Mouse (Mus musculus): ENCODE results near the gene Asic2. TPM values are rescaled to one million over a fixed set of nuclear protein-coding genes. Genes with fewer than 3 reads are reported as not detected.
A peak's percentile ranks its signal among the peaks of the same experiment; 100 is the strongest.
"Not testable (repeated sequence)": the region's sequence is repeated elsewhere in the genome, so short reads cannot be mapped to it uniquely, and the experiment has no call there.

The Asic2 gene
- polyA plus RNA-seq, 1 experiment from 2014 or later = 0.28 TPM

DNA sequence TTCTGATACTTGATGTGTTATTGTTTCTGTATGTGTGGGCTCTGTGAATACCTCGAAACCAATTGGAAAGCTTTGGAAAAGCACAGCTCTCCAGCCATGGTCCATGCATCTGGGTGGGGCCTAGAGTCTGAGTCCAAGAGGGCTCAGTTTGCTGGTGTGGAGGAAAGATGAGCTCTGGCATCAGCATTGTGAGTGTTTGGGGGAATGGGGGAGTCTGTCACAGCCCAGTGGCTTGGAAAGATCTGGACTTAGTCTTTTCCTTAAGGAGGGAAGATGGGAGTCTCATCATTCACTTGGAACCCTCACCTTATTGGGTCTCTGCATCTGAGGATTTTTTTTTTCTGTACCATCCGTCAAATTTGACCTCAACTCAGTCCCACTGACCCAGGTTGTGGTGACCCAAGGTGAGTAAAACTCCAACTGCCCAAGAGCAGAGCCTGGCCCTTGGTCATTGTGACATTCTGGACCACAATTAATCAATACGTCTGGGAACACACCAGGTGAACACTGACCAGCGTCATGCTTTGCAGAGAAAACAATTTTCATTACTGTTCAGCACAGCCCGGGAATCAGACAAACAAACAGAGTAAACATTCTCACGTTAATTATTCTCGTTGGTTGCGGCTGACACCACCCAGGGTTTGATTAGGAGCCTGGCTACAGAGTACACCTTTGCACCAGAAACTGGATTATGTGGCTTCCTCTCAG is 594.1 kb downstream of the Asic2 start:
- WGBS = 57% methylated on average over 8 of the region's 8 CpGs
- no peak for TF ChIP-seq CTCF (IDR thresholded peaks at IDR 0.05; ENCODE audit: low read depth)
- H3K4me3 ChIP-seq (ENCODE audit: low read depth, low read length) = no peak overlapping the region
- H3K27ac ChIP-seq (ENCODE audit: low read depth) = no peak overlapping the region
- ATAC-seq (ENCODE audit: insufficient read depth) (no peak), DNase-seq (no peak)
- H3K9ac ChIP-seq = no peak overlapping the region
- no peak overlapping the region for H3K4me2 ChIP-seq
- H3K27me3 ChIP-seq (ENCODE audit: insufficient read depth, low read length) = no peaks in the 10 kb centered on the region
- H3K36me3 ChIP-seq (ENCODE audit: insufficient read depth) = no peaks in the 10 kb centered on the region
- no peaks in the 10 kb centered on the region; the same call in 1 of the 2 replicates for H3K4me1 ChIP-seq (ENCODE audit: insufficient read depth)
- H3K9me3 ChIP-seq (ENCODE audit: low read depth, low read length) = no peaks in the 10 kb centered on the region; the same call in 1 of the 2 replicates

DNA sequence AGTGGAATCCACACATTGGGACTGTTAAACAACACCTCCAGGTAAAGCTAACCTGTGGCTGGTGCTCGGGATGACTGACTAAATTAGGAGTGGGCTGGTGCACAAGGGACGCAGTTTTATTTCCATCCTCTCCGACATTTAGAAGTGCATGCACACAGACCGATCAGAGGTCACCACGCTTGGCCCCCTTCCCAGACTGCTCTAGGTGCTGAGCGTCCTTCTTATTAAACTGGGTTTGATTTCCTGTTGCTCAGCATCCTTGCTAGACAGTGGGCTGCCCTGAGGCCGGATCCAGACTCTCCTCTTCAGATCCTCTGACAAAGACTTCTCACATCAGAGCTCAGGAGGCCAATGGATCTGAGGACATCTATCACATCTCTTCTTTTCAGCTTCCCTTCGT is 596.7 kb downstream of the Asic2 start:
- ATAC-seq (ENCODE audit: insufficient read depth) (no peak), DNase-seq (peak; percentile 69)
- Histone ChIP-seq H3K4me3 (ENCODE audit: low read depth, low read length) (no peak overlapping the region), H3K4me1 (ENCODE audit: insufficient read depth) (no peaks in the 10 kb centered on the region; the same call in 1 of the 2 replicates), H3K9ac (no peak overlapping the region), H3K4me2 (no peak overlapping the region), H3K27me3 (ENCODE audit: insufficient read depth, low read length) (no peaks in the 10 kb centered on the region), H3K9me3 (ENCODE audit: low read depth, low read length) (no peaks in the 10 kb centered on the region), H3K27ac (ENCODE audit: low read depth) (no peak overlapping the region), H3K36me3 (ENCODE audit: insufficient read depth) (no peaks in the 10 kb centered on the region)
- no peak for TF ChIP-seq CTCF (IDR thresholded peaks at IDR 0.05; ENCODE audit: low read depth)
- WGBS = 18% methylated on average over 8 of the region's 8 CpGs

DNA sequence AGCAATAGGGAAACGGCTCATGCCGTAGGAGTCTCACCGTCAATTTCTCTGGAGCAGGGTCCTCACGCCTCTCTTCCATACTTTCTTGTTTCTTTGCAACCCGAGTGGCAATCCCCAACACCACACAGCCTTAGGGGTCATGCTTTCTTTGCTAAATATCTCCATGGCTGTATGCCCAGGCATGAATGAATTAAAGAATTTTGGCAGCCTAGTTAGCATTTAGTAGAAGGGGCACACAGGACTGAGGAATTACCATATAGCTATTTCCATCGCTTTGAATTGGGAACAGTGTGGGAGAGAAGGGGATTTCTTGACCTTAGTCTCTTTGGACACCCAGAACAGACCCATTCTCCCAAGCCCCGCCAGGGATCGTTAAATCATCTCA is 597.8 kb downstream of the Asic2 start:
- DNase-seq (no peak), ATAC-seq (ENCODE audit: insufficient read depth) (no peak)
- WGBS = 65% methylated on average over 8 of the region's 8 CpGs
- H3K27ac ChIP-seq (ENCODE audit: low read depth) = no peak overlapping the region
- no peak overlapping the region for H3K9ac ChIP-seq
- no peak overlapping the region for H3K4me3 ChIP-seq (ENCODE audit: low read depth, low read length)
- no peak overlapping the region for H3K4me2 ChIP-seq
- TF ChIP-seq CTCF (IDR thresholded peaks at IDR 0.05; ENCODE audit: low read depth) = no peak
- no peaks in the 10 kb centered on the region for H3K36me3 ChIP-seq (ENCODE audit: insufficient read depth)
- H3K9me3 ChIP-seq (ENCODE audit: low read depth, low read length) = no peaks in the 10 kb centered on the region
- H3K4me1 ChIP-seq (ENCODE audit: insufficient read depth) = no peaks in the 10 kb centered on the region; the same call in 1 of the 2 replicates
- no peaks in the 10 kb centered on the region for H3K27me3 ChIP-seq (ENCODE audit: insufficient read depth, low read length)

DNA sequence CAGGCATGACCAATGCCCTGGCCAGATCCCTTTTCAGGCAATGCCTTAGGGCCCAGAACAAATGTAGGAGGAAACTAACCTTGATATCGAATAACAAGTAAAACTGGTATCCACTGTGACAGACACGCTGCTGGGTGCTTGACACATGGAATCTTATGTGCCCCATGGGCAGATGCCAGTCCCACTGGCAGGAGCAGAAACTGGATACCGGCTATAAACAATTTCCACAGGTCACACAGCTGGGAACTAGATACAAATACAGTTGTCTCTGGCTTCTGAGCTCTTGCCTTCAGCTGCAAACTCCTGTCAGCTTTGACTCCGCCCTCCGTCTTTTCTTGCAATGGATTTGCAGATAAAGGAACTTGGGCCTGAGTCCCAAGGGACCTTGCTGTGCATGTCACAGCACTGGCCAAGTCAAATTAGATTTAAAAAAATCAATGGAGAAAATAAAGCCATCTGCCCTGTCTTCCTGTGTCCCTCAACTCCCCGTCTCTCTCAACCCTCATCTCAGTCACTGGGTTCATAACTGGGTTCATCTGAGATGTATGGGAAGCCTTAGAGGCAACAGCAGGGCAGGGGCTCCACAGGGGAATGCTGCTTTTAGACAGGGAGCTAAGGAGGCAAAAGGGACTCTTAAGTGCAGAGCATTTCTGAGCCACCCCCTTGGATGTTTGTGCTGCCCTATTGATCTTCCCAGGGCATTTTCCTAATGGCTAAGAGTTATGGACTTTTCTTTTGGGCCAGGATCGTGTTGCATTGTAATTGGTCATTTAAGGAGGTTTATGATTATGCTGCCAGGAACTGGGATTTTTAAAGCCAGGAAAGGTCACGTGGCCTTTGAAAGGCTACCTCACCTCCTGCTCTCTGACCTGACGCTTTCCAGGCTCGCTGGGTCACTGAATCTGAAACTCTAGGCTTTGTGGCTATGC is 598.5 kb downstream of the Asic2 start:
- Histone ChIP-seq H3K36me3 (ENCODE audit: insufficient read depth) (no peaks in the 10 kb centered on the region), H3K9ac (no peak overlapping the region), H3K27ac (ENCODE audit: low read depth) (no peak overlapping the region), H3K9me3 (ENCODE audit: low read depth, low read length) (no peaks in the 10 kb centered on the region), H3K4me3 (ENCODE audit: low read depth, low read length) (no peak overlapping the region), H3K4me1 (ENCODE audit: insufficient read depth) (no peaks in the 10 kb centered on the region; the same call in 1 of the 2 replicates), H3K4me2 (no peak overlapping the region), H3K27me3 (ENCODE audit: insufficient read depth, low read length) (no peaks in the 10 kb centered on the region)
- no peak for TF ChIP-seq CTCF (IDR thresholded peaks at IDR 0.05; ENCODE audit: low read depth)
- 56% methylated on average over 10 of the region's 10 CpGs for WGBS
- no peak for ATAC-seq (ENCODE audit: insufficient read depth)
- DNase-seq = peak; percentile 46

DNA sequence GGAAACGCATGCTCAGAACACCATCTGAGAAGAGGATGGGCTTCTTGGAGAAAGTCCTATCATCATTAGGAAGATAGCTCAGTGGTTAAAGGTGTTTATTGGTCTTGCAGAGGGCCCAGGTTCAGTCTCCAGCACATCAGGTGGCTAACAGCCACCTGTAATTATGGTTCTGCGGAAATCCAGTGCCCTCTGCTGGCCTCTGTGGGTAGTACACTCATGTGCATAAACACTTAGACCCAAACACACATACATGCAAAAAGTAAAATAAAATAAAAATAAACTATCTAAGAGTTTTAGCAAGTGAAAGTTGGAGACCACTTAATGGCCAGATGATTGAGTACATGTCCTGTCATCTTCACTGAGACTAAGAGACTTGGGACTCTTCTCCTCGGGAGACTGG is 603.8 kb downstream of the Asic2 start:
- ATAC-seq (ENCODE audit: insufficient read depth) (no peak), DNase-seq (no peak)
- H3K4me1 ChIP-seq (ENCODE audit: insufficient read depth) = no peaks in the 10 kb centered on the region
- H3K9ac ChIP-seq = no peak overlapping the region
- TF ChIP-seq CTCF (IDR thresholded peaks at IDR 0.05; ENCODE audit: low read depth) = peak; percentile 35; the same call in 1 of the 2 replicates
- H3K4me2 ChIP-seq = no peak overlapping the region
- H3K9me3 ChIP-seq (ENCODE audit: low read depth, low read length) = no peaks in the 10 kb centered on the region
- 82% methylated on average over 3 of the region's 3 CpGs for WGBS
- H3K36me3 ChIP-seq (ENCODE audit: insufficient read depth) = no peaks in the 10 kb centered on the region
- H3K27me3 ChIP-seq (ENCODE audit: insufficient read depth, low read length) = no peaks in the 10 kb centered on the region
- H3K4me3 ChIP-seq (ENCODE audit: low read depth, low read length) = no peak overlapping the region
- no peak overlapping the region for H3K27ac ChIP-seq (ENCODE audit: low read depth)

DNA sequence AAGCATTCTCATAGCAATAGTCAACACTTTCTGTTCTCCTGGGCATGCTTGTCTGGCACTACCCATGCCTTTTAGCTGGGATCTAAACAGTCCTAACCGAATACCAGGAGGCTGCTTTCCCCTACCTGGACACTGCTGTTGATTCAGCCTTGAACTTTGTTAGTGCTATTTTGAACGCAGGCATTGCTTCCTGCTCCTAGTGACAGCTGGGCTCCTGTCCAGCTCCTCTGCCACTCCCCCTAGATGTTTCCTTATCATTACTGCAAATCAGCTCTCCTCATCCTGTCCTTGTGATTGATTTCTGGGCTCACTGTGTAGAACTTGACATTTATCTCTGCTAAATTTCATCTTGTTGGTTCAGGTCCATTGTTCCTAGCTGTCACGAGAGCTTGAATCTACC is 605.8 kb downstream of the Asic2 start:
- ATAC-seq (ENCODE audit: insufficient read depth) = no peak
- Histone ChIP-seq H3K27me3 (ENCODE audit: insufficient read depth, low read length) (no peaks in the 10 kb centered on the region), H3K36me3 (ENCODE audit: insufficient read depth) (no peaks in the 10 kb centered on the region), H3K4me3 (ENCODE audit: low read depth, low read length) (no peak overlapping the region), H3K27ac (ENCODE audit: low read depth) (no peak overlapping the region), H3K9me3 (ENCODE audit: low read depth, low read length) (no peaks in the 10 kb centered on the region), H3K9ac (no peak overlapping the region), H3K4me1 (ENCODE audit: insufficient read depth) (no peaks in the 10 kb centered on the region), H3K4me2 (no peak overlapping the region)
- DNase-seq = peak; percentile 17
- TF ChIP-seq CTCF (IDR thresholded peaks at IDR 0.05; ENCODE audit: low read depth) = no peak
- 33% methylated on average over 3 of the region's 3 CpGs for WGBS

DNA sequence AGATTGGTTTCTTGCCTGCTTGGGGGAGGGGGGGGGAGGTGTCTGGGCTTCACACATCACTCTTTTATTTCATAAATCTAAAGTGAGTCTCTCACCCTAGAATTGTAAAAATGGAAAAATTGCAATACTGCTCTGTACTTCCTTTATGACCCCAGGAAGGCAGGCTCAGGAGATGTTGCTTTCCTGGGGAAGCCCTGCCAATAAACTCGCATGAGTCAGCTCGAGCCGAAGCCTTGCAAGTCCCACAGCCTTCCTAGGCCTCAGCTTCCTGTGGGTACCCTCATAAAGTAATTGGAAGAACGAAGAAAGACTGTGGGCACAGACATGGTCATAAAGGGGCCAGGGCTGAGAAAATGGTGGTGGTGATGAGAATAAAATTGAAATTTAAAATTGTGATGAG is 607.2 kb downstream of the Asic2 start:
- Histone ChIP-seq H3K4me1 (ENCODE audit: insufficient read depth) (no peaks in the 10 kb centered on the region), H3K4me2 (no peak overlapping the region), H3K27me3 (ENCODE audit: insufficient read depth, low read length) (no peaks in the 10 kb centered on the region), H3K36me3 (ENCODE audit: insufficient read depth) (no peaks in the 10 kb centered on the region), H3K9ac (no peak overlapping the region), H3K27ac (ENCODE audit: low read depth) (no peak overlapping the region), H3K4me3 (ENCODE audit: low read depth, low read length) (no peak overlapping the region), H3K9me3 (ENCODE audit: low read depth, low read length) (no peaks in the 10 kb centered on the region)
- WGBS = 79% methylated on average over 4 of the region's 4 CpGs
- ATAC-seq (ENCODE audit: insufficient read depth) (no peak), DNase-seq (no peak)
- TF ChIP-seq CTCF (IDR thresholded peaks at IDR 0.05; ENCODE audit: low read depth) = no peak

DNA sequence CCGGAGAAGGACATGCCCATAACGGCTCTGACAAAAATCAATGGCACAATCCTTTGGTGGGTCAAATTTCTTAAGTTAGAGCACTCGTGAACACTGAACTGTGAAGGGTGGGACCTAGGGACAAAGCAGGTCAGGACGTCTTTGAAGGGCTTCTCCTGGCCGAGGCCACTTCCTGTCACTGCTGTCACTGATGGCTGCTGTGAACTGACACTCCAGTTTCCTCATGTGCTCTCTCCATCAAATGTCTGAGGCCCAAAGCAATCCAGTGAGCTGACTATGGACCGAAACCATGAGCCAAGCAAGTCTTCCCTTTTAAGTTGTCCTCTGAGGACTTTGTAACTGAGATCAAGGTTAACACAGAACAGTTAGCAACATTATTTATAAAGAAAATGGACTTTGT is 617.8 kb downstream of the Asic2 start:
- WGBS = 49% methylated on average over 4 of the region's 6 CpGs
- not testable (repeated sequence) for H3K4me1 ChIP-seq (ENCODE audit: insufficient read depth); H3K4me3 ChIP-seq (ENCODE audit: low read depth, low read length); ATAC-seq (ENCODE audit: insufficient read depth); H3K4me2 ChIP-seq; H3K9ac ChIP-seq; H3K36me3 ChIP-seq (ENCODE audit: insufficient read depth); DNase-seq; H3K27ac ChIP-seq (ENCODE audit: low read depth); H3K27me3 ChIP-seq (ENCODE audit: insufficient read depth, low read length); H3K9me3 ChIP-seq (ENCODE audit: low read depth, low read length)
